Mouse (Mus musculus) embryonic fibroblast, embryonic 13.5 days (primary cell): ENCODE measurements around the gene Gm16253.

Source experiments
- CTCF ChIP-seq: IDR thresholded peaks from 2 replicates; pipeline ENCODE4 v1.5.1; 2011; ENCODE audit warnings: mild to moderate bottlenecking, control low read depth, low read length, moderate library complexity, borderline replicate concordance; ENCODE audit not compliant: insufficient read depth
- POLR2A ChIP-seq: IDR thresholded peaks from 2 replicates; pipeline ENCODE4 v1.6.1; 2011; ENCODE audit warnings: low read depth, mild to moderate bottlenecking, control low read depth, low read length, moderate library complexity

DNA sequence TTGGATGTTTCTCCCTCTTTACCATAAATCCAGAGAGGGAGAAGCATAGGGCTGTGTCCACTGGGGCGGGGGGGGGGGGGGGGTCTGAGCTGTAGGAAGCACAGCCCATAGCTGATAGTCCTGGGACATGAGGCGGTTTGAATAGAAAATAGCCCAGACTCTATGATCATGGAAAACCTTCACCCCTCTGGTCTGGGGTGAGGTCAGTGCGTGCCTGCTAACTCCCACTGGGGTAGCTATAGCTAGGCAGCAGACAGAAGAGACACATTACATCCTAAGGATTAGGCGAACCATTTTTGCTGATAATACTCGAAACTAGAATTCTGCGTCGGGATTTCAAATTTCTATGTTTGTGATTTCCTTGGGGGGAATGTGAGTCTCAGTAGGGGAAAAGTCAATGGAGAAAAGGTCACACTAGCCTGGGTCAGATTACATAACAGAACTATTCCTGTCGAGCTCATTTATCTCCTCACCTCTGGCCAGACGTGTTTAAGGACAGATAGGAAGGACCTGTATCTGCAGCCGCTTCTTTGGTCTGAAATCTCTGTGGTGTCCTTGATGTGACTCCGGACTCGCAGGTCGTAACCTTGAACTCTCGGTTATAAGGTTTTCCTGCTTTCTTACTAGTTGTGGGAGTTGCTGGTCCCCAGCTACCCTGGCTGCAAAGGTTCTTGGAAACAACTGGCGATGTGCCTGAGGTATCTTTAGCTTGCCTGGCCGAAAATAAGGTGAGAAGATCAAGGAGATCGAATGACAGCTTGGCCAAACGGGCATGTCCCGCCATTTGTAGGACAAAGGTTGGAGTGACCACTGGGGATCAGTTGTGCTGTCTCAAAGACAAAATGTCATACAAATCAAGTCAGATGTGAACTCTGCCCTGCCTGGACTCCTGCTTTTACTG, 2.9 kb upstream of the Gm16253 start:
- TF ChIP-seq CTCF (no peak), POLR2A (no peak)
